Mouse (Mus musculus): ENCODE measurements at regions not wholly inside any gene's neighbourhood (a gene's known extent, or its start where the extent isn't known, plus 50 kb on each side); places are given as distances from the start of the nearest gene placed in this dataset.

DNA sequence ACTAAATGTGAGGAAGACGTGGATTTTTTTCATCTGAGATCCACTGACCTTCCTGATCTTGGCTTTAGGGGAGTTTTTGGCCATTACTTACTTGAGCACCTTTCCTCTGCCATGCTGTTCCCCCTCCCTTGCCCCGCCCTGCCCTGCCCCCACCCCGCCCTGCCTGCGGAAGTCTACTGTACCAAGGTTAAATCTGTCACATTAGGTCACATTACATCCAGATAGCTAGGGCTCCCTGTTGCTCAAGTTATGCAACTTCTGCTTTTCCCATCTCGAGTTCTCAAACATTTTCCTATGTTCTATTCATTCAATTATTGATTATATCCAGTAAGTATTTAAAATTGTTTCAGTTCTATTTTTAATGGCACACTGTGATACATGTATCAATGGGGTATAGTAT is 144.7 kb upstream of the Cnot2 start:
- ATAC-seq (ENCODE audit: low TSS enrichment) = no peak

DNA sequence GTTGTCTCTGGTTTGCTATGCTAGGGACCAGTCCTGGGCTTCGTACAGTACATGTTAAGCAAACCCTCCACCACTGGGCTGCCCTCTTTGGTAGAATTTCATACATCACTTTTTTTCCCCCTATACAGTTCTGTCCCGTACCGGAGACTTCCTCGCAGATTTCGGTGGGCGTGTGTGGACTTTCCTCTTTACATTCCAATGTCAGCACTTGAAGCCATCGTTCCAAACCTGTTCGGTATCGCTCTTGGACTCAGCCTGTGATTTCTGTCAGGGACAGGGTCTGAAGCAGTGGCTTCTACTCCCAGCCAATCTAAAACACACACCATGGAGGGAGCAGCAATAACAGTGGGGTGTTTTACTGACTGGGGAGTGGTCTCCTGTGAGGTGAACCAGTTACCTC is 140.7 kb upstream of the Cnot2 start:
- no peak for ATAC-seq (ENCODE audit: low TSS enrichment)

DNA sequence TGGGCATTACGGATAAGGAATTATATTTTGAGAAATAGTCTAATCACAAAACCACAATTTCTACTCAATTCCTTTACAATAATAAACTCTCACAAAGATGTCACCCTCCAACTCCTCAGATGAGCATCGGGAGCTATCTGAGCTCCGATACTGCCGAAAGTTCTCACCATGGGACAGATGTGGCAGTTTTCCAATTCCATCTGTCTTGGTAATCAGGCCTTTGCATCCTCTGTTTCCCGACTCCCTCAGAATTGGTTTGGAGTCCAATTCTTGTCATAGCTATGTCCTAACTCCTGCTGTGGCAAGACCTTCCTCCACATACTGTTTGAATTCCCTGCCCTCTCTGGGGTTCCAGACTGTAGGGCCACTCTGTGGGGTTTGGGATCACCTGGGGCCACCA is 138.3 kb upstream of the Cnot2 start:
- no peak for ATAC-seq (ENCODE audit: low TSS enrichment)

GRCm38 (mm10) chr10:116717961-116718360 is 136.7 kb upstream of the Cnot2 start:
- ATAC-seq (ENCODE audit: low TSS enrichment) = no peak

DNA sequence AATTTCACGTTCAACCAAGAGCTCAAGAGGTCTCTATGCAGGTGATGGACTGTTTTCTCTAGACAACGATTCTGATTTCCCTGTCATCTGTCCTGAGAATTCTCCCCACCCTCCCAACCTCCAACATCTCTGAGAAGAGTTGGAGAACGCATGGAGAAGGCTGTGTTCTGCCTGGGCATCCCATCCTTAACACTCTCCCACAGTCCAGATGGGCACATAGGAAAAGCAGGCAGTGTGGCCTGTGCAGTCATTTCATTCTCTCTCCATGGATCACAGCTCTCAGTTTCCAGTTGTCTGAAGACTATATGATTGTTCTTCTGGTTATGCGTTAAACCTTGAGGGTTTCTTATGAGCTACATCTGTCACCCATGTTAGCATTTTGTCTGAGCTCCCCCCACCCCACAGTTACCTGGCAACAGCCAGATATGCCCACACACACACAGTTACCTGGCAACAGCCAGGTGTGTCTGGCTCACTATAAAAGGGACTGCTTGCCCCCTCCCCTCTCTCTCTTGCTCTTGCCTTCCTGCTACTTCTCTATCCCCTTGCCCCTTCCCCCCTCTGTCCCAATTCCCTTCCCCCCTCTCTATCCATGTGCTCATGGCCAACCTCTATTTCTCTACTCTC is 135.8 kb upstream of the Cnot2 start:
- peak; percentile 98 for ATAC-seq (ENCODE audit: low TSS enrichment)

DNA sequence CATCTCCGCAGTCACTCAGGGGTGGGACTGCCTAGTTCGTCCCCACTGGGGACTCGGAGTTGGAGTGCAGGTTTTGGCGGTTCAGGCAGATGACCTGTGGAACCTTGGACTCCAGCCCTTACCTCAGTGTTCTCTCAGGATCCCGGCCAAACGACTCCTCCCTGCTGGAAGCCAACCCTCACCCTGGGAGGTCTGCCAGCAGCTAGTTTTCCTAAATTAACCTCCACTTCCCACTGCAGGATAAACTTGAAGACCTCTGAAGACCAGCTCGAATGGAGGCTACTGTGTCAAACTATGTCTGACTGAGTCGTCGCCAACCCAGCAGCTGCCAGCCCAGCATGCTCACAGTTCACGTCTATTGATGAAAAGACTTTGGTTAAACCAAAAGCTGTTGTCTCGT is 132.1 kb upstream of the Cnot2 start:
- no peak for ATAC-seq (ENCODE audit: low TSS enrichment)

DNA sequence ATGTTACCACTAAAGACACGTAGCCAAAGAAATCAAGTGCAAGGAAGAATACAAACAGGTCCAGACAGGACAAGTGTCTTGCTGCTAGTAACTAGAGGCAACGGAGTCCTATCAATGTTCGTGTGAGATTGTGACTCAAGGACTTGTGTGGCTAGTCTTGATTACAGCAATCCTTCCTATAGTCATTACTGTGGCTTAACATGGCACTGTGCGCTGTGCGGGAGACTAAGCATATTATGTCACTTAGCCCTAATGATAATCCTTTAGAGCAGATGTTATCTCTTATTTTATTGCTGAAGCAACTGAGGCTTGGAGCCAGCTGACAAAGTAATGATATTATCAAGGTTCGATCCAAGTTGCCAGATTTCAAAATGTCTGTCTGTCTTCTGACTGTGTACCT is 125.7 kb upstream of the Cnot2 start:
- ATAC-seq (ENCODE audit: low TSS enrichment) = no peak

DNA sequence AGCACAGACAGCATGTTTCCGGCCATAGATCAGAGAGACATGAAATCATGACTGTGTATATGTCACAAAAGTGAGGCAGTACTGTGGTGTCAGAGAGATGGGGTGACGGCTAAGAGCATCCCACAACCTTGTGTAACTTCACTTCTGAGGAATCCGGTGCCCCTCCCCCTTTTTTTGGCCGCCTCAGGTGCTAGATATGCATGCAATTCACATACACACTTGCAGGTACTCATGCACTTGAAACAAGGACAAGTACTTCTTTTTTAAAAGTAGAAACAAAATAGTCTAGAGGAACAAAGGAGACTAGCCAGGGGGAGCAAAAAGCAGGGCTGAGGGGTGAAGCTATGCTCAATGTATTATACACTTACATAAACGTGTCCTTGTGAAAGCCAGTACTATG is 120.0 kb upstream of the Cnot2 start:
- no peak for ATAC-seq (ENCODE audit: low TSS enrichment)

GRCm38 (mm10) chr10:116699711-116700110 is 118.4 kb upstream of the Cnot2 start:
- ATAC-seq (ENCODE audit: low TSS enrichment) = no peak

GRCm38 (mm10) chr10:116697628-116698316 is 116.5 kb upstream of the Cnot2 start:
- no peak for ATAC-seq (ENCODE audit: low TSS enrichment)

DNA sequence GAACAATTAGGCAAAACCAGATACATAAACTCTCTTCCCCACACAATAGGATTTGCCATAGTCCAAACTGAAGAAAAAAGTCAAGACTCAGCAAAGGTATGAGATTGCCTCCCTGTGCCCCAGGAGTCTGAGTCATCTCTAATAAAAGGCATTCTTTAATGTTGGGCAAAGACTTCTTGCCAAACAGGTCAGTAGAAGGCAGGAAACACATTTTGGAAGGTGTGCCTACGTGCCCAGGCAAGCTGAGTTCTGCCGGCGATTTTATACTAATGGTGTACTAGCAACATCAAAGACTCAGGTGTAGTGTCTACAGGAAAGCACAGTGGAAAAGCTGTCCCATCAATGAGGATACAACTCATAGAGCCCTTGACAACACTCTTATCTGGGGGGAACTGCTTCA is 112.5 kb upstream of the Cnot2 start:
- no peak for ATAC-seq (ENCODE audit: low TSS enrichment)

DNA sequence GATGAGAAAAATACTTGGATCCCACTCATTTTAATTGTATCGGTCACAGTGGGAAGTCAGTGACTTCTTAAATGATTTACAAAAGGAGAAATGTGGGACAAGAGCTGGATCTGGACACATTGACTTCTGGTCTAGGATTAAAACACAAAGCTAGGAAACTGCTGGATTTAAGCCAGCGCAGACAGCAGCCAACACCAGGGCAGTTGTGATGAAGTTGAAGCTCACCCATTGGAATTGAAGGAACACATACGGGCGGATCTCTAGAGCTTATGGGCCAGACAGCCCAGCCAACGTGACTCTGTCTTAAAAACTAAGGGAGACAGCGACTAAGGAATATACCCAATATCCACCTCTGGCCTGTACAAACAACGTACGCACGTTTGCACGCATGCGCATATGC is 105.4 kb upstream of the Cnot2 start:
- ATAC-seq (ENCODE audit: low TSS enrichment) = no peak

DNA sequence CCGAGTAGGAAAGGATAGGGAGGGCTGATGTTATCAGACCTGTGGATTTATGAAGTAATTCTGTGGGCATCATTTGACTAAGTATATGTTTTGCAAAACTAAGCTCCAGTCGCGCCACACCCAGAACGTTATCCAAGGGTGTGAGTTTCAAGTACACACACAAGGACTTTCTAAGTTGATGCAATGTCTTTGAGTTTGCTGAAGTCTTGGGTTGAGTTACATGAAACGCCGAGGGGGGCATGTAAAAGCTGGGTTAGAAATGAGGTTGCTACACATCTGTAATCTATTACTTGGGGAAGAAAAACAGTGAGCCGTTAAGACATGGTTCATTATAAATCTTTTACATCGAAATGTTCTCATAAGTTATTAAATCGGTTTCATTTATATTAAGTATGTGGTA is 102.1 kb upstream of the Cnot2 start:
- no peak for ATAC-seq (ENCODE audit: low TSS enrichment)

- ATAC-seq (ENCODE audit: low TSS enrichment) = no peak
Observed at GRCm38 (mm10) chr10:116678950-116679735, 97.8 kb upstream of the Cnot2 start.

- no peak for ATAC-seq (ENCODE audit: low TSS enrichment)
Observed at GRCm38 (mm10) chr10:116677949-116678348, 96.6 kb upstream of the Cnot2 start.

DNA sequence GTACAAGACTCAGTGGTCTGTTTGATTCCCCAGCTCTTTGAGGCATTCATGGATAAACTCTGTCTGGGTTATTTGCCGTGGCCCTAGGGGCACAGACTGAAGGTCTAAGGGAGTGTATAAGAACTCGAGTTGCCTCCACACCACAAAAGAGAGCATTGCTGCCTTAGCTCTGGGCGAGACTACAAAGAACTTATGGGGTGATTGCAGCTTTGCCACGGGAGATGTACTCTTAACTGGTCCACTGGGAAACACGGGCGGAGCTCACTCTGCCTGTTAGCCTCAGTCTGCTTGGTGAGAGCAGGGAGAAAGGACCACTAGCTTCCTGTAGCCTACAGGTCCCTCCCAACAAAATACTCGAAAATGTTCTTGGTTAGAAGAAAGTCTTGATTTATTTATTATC is 93.9 kb upstream of the Cnot2 start:
- no peak for ATAC-seq (ENCODE audit: low TSS enrichment)

DNA sequence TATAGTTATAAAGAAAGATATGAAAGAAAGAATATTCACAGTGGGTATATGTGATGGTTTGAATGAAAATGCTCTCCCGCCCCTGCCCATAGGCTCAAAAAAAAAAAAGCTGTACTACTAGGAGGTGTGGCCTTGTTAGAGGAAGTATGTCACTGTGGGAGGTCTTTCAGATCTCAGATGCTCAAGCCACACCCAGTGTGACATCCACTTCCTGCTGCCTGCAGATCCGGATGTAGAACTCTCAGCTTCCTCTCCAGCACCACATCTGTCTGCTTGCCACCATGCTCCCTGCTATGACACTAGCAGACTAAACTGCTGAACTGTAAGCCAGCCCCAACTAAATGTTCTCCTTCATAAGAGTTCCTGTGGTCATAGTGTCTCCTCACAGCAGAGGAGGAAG is 93.0 kb upstream of the Cnot2 start:
- ATAC-seq (ENCODE audit: low TSS enrichment) = no peak

DNA sequence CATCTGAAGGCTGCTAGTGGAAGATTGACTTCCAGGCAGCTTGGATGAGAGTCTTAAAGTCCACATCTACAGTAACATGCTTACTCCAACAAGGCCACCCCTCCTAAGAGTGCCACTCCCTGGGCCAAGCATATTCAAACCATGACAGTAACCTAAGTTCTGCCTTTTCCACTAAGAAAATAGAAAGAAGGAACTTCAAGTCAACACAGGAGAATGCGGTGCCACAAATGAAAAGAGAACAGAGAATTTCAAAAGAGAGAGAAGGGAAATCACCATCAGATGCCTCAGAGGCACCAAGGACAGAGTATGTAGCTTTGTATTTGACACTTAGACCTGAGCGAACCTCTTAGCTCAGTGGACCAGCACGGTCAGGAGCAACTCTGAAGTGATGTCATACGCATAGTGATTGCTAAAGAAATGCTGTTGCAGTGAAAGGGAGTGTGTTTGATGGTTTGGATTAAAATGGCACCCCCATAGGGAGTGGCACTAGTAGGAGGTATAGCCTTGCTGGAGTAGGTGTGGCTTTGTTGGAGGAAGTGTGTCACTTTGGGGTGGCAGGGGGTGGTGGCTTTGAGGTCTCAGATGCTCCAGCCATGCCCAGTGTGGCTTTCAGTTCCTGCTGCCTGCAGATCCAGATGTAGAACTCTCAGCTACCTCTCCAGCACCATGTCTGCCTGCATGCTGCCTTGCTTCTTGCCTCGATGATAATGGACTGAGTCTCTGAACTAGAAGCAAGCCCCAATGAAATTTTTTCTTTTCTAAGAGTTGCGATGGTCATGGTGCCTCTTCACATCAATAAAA is 77.1 kb upstream of the Cnot2 start:
- ATAC-seq (ENCODE audit: low TSS enrichment) = no peak

- no peak for ATAC-seq (ENCODE audit: low TSS enrichment)
Observed at GRCm38 (mm10) chr10:116655891-116656290, 74.6 kb upstream of the Cnot2 start.

- ATAC-seq (ENCODE audit: low TSS enrichment) = no peak
Observed at GRCm38 (mm10) chr10:116655018-116655807, 73.9 kb upstream of the Cnot2 start.

DNA sequence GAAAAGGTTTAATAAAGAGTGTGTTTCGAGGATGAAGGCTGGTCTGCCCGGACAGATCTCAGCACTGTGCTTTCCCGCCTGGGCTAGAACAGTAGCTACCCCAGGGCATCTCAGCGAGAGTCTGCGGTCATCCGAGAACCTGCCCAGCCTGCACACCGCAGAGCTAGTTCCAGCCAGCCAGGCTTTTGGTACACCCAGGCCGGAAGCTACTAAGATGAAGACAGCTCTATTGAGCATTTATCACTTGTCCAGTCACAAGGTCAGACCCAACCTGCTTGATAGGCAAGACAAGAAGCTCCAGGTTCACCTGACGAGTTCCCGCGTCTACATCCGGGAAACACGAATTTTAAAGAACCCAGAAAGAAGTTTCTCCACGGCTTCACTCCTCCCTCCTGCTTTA is 72.8 kb upstream of the Cnot2 start:
- ATAC-seq (ENCODE audit: low TSS enrichment) = no peak
